Mouse (Mus musculus): ENCODE data around the gene Cplx3. TPM values are rescaled to one million over a fixed set of nuclear protein-coding genes. Genes with fewer than 3 reads are reported as not detected.
A peak's percentile ranks its signal among the peaks of the same experiment; 100 is the strongest.

The Cplx3 gene
- polyA plus RNA-seq, 1 experiment from 2014 or later = not detected

DNA sequence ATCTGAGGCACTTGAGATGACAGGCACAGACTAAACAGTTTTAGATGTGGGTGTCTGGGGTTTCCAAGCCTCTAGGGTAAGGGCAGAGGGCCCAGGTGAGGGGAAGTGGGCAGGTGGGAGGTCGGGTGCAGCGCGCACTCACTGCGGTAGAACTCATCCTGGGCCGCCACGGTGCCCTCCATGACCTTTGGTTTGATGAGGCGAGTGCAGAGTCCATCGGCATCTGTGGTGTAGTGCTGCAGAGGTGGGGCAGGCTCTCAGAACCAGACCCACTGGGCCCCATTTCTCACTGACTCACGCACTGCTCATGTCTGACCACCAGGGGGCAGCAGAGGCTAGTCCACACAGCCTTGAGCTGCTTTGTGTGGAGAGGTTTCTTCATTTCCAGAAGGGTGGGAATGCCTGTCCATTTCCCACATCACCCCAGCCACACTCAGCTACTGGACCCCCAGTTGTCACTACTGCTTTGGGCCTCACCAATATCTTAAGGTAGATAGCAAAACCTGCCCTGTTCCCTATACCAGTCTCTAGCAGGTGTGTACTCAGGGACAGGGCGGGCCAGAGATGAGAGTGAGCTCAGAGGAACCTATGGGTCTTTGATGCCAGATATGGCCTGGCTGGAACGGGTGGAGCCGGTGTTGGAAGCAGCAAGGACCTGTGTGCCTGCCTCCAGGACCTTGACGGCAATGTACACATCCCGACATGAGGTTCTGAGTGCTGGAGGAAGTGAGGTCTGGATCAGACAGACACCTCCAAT is 23.2 kb upstream of the Cplx3 start:
- 58% methylated on average over 14 of the region's 14 CpGs for WGBS
- H3K4me3 ChIP-seq (replicated peaks) = no peak overlapping the region
- H3K27me3 ChIP-seq (replicated peaks) = no peaks in the 10 kb centered on the region
- no peak overlapping the region for H3K9ac ChIP-seq
- H3K36me3 ChIP-seq = peaks cover 42% of the 10 kb centered on the region
- peak; percentile 72 for ATAC-seq
- no peak overlapping the region for H3K27ac ChIP-seq
- no peaks in the 10 kb centered on the region for H3K9me3 ChIP-seq
- peaks cover 11% of the 10 kb centered on the region for H3K4me1 ChIP-seq (replicated peaks)
- no peak overlapping the region for H3K4me2 ChIP-seq (replicated peaks)

DNA sequence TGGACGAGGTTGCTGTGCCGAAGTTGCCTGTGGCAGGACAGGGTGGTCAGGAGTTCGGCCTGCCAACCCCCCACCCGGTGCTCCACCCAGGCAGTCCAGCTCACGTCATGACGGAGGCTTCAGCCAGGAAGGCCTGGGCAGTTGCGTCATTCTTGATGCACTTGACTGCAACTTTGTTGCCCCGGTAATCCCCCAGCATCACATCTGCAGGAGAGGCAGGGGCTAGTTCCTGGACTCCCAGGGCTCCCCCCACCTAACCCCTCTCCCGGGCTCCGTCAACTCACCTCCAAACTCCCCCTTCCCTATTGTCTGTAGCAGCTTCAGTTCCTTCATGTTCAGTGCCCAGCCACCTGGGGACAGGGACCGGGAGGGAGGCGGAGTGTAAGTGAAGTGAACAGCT is 22.6 kb upstream of the Cplx3 start:
- Histone ChIP-seq H3K4me3 (replicated peaks) (no peak overlapping the region), H3K27ac (no peak overlapping the region), H3K9ac (no peak overlapping the region), H3K4me1 (replicated peaks) (peaks cover 5% of the 10 kb centered on the region; the same call in 1 of the 2 replicates), H3K36me3 (peaks cover 42% of the 10 kb centered on the region), H3K9me3 (no peaks in the 10 kb centered on the region), H3K27me3 (replicated peaks) (no peaks in the 10 kb centered on the region), H3K4me2 (replicated peaks) (no peak overlapping the region)
- WGBS = 90% methylated on average over 12 of the region's 12 CpGs
- ATAC-seq = no peak

DNA sequence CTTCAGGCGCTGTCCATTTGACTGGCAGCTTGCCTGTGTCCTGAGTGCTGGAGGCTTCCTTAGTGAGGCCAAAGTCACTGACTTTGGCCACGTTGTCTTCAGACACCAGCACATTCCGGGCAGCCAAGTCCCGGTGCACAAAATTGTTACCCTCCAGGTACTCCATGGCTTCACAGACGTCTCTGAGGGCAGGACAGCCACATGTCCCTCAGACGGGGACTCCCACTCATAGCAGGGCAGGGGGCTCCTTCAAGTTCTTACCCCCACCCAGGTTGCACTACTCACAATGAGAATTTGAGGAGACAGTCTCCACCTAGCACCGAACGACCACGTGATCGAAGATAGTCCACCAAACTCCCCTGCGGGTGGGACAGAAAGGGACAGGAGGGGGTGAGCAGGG is 21.8 kb upstream of the Cplx3 start:
- no peaks in the 10 kb centered on the region for H3K9me3 ChIP-seq
- no peaks in the 10 kb centered on the region for H3K4me1 ChIP-seq (replicated peaks)
- no peak overlapping the region for H3K4me2 ChIP-seq (replicated peaks)
- H3K36me3 ChIP-seq = peaks cover 42% of the 10 kb centered on the region
- no peaks in the 10 kb centered on the region for H3K27me3 ChIP-seq (replicated peaks)
- ATAC-seq = no peak
- H3K4me3 ChIP-seq (replicated peaks) = no peak overlapping the region
- H3K27ac ChIP-seq = no peak overlapping the region
- H3K9ac ChIP-seq = no peak overlapping the region
- WGBS = 89% methylated on average over 11 of the region's 11 CpGs

DNA sequence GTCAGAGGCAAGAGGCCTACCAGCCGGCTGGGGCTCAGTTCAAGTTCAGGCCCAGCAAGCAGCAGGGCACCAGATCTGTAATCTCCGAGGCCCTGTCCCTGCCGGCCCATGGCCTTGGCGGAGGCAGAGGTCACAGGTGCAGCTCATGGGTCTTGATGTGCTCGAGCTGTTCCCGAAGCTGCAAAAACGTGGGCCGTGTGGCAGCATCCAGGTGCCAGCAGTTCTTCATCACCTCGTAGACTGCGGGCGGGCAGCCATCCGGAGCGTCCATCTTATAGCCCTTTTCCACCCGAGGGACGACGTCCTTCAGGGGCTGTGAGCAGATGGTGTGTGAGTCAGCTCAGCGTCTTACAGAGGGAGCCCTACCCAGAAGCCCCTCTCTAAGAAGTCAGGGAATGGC is 21.1 kb upstream of the Cplx3 start:
- Histone ChIP-seq H3K4me3 (replicated peaks) (no peak overlapping the region), H3K27me3 (replicated peaks) (no peaks in the 10 kb centered on the region), H3K9me3 (no peaks in the 10 kb centered on the region), H3K36me3 (peaks cover 42% of the 10 kb centered on the region), H3K4me1 (replicated peaks) (no peaks in the 10 kb centered on the region), H3K27ac (no peak overlapping the region), H3K9ac (no peak overlapping the region), H3K4me2 (replicated peaks) (no peak overlapping the region)
- no peak for ATAC-seq
- 92% methylated on average over 17 of the region's 17 CpGs for WGBS

DNA sequence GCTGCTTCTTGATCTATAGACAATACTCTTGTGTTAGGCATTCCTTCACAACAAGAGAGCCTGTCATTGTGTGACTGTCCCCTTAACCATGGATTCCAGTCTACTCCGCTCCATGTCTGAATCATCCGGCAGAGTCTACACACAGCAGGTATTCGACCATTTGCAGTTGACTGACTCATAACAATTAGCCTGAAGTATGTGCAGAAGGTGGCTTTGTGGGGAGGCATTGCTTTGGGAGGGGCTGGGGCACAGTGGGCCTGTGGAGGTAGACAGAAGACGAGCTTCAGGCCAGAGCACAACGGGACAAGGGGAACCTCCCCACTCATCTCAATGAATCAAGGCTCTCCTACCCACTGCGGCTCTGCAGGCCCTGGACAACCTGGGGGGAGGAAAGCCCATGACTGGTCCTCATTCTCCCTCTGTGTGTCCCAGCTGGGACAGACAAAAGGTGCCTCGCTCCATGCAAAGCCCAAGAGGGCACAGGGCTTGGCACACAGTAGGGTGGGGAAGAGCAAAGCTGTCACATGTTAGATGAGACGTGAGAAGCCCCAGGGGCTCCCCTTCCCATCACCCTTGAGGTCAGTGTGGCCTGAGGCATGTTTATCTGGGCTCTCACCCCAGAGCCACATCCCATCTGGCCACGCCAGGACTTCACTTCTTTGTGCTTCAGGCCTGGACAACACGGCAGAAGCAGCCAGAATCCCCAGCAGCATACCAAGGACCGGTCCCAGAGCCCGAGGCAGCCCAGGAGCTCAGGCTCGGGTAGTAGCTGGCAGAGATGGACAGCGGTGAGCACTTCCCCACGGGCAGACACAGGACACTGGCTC is 19.8 kb upstream of the Cplx3 start:
- Histone ChIP-seq H3K27ac (no peak overlapping the region), H3K9ac (no peak overlapping the region), H3K4me3 (replicated peaks) (no peak overlapping the region), H3K27me3 (replicated peaks) (no peaks in the 10 kb centered on the region), H3K4me2 (replicated peaks) (no peak overlapping the region), H3K36me3 (peaks cover 41% of the 10 kb centered on the region), H3K9me3 (no peaks in the 10 kb centered on the region), H3K4me1 (replicated peaks) (no peaks in the 10 kb centered on the region)
- no peak for ATAC-seq
- WGBS = 85% methylated on average over 15 of the region's 15 CpGs

DNA sequence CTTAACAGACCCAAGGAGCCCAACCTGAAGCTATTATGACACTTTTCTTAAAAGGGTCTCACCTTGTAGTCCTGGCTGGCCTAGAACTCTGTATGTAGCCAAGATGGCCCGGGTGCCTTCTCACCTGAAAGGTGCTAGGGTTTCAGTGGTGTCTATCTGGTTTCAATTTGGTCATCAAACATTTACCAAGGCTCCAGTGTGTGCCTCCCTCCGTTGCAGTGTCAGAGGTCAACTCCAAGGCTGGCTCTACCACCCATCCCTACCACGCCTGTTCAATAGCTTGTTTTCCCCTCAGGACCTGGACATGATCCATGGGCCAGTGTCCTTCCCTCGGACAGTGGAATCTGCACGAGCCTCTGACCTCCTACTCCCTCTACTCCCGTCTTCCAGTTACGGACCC is 18.2 kb upstream of the Cplx3 start:
- no peaks in the 10 kb centered on the region for H3K27me3 ChIP-seq (replicated peaks)
- no peak overlapping the region for H3K4me3 ChIP-seq (replicated peaks)
- H3K9ac ChIP-seq = no peak overlapping the region
- no peaks in the 10 kb centered on the region for H3K9me3 ChIP-seq
- H3K4me1 ChIP-seq (replicated peaks) = no peaks in the 10 kb centered on the region
- H3K36me3 ChIP-seq = peaks cover 31% of the 10 kb centered on the region
- no peak overlapping the region for H3K4me2 ChIP-seq (replicated peaks)
- ATAC-seq = no peak
- 75% methylated on average over 7 of the region's 7 CpGs for WGBS
- H3K27ac ChIP-seq = no peak overlapping the region

DNA sequence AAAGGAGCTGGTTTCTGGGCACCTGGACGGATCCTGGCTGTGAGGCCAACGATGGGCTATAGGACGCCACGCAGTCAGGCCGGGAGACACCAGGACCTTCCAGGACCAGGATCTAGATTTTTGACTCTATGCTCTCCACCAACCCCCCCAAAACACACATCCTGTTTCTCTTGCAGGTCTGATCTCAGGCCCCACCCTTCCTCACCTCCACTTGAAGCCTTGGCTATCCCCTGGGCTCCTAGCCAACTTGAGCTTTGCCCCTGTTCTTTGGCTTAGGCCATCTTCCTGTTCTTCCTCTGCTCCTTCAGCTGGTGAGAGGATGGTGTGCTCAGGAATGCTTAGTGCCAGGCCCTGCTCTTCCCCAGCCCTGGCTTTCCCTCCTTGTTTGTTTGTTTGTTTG is 14.6 kb upstream of the Cplx3 start, which contains the start of gene Lman1l:
Lman1l (minus strand) TSS at position 101 of the 400 bp plus-strand sequence.
- ATAC-seq = no peak

DNA sequence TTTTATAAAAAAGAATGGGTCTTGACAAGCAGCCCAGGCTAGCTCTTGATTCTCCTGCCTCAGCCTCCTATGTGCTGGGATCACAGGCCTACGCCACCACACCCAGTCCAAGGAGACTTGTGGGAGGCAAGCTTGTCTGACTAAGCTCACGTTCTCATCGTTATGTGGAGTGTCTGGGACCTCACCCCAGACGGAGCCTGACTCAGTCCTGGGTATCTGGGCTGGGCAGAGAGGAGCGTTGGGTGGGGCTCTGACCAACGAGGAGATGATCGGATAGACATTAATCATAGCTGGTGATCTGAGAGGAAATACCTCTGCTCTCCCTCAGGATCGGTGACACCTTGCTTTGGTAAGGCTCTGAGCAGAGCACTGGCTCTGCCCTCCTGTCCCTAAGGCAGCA is 12.8 kb upstream of the Cplx3 start:
- H3K4me3 ChIP-seq (replicated peaks) = no peak overlapping the region
- H3K4me2 ChIP-seq (replicated peaks) = no peak overlapping the region
- no peak overlapping the region for H3K9ac ChIP-seq
- no peaks in the 10 kb centered on the region for H3K27me3 ChIP-seq (replicated peaks)
- WGBS = 56% methylated on average over 8 of the region's 8 CpGs
- H3K4me1 ChIP-seq (replicated peaks) = no peaks in the 10 kb centered on the region
- H3K9me3 ChIP-seq = no peaks in the 10 kb centered on the region
- ATAC-seq = no peak
- H3K36me3 ChIP-seq = no peaks in the 10 kb centered on the region
- H3K27ac ChIP-seq = no peak overlapping the region

More for the DNA sequence above, 14.6 kb upstream of the Cplx3 start, which contains the start of gene Lman1l:
- H3K36me3 ChIP-seq = peaks cover under 1% of the 10 kb centered on the region
- H3K4me2 ChIP-seq (replicated peaks) = no peak within 1 kb of the TSS
- no peak within 1 kb of the TSS for H3K27ac ChIP-seq
- WGBS = 94% methylated on average over 5 of the region's 5 CpGs
- H3K4me1 ChIP-seq (replicated peaks) = no peaks in the 10 kb centered on the region
- no peak within 1 kb of the TSS for H3K4me3 ChIP-seq (replicated peaks)
- H3K9me3 ChIP-seq = no peaks in the 10 kb centered on the region
- no peak within 1 kb of the TSS for H3K9ac ChIP-seq
- no peaks in the 10 kb centered on the region for H3K27me3 ChIP-seq (replicated peaks)

DNA sequence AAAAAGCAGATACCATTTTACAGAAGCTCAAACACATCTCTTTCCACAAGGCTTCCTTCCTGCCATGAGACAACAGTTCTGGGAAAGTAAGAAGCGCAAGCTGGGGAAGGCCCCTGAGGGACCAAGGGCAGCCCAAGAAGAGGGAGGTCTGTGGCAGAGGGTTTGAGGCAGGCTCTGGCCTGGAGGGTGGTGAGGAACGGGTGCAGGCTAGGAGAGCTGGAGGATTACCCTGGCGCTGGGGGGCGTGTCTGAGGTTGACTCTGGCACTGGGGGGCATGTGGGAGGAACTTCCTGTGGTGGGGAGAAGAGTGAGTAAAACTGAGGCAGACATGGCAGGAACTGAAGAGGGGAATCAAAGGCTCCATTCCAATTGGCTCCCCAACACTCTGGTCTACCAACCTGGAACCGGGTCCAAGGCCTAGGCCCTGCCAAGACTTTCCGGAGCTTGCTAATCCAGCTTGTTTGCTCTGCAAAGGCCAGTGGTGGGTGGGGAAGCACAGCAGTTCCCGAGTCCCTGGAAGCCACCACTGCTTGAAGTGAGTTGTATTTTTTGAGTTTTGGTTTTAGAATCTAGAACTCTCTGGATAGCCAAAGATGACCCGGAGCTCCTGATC is 11.6 kb upstream of the Cplx3 start:
- Histone ChIP-seq H3K4me2 (replicated peaks) (no peak overlapping the region), H3K27ac (no peak overlapping the region), H3K9ac (no peak overlapping the region), H3K27me3 (replicated peaks) (no peaks in the 10 kb centered on the region), H3K36me3 (no peaks in the 10 kb centered on the region), H3K9me3 (no peaks in the 10 kb centered on the region), H3K4me3 (replicated peaks) (no peak overlapping the region), H3K4me1 (replicated peaks) (no peaks in the 10 kb centered on the region)
- ATAC-seq = no peak
- 70% methylated on average over 8 of the region's 8 CpGs for WGBS

DNA sequence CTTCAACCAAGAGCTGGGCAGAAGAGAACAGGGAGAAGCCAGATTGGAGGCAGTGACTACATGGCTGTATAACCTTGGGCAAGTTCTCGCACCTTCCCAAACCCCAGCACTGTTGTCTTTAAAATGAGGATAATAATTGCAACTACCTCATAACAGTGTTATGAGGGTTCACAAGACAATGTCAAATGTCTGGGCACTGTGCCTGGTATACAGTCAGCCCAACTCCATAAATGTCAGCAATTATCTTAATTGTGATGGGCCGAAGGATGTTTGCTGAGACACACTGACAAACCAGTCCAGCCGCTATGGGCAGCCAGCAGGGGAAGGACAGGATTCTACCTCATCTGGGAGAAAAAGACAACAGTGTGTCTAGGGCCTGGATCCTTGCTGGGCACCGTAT is 8.7 kb upstream of the Cplx3 start:
- H3K9me3 ChIP-seq = no peaks in the 10 kb centered on the region
- H3K36me3 ChIP-seq = no peaks in the 10 kb centered on the region
- H3K27ac ChIP-seq = no peak overlapping the region
- no peak overlapping the region for H3K4me3 ChIP-seq (replicated peaks)
- no peaks in the 10 kb centered on the region for H3K4me1 ChIP-seq (replicated peaks)
- no peak overlapping the region for H3K4me2 ChIP-seq (replicated peaks)
- no peak for ATAC-seq
- H3K27me3 ChIP-seq (replicated peaks) = no peaks in the 10 kb centered on the region
- no peak overlapping the region for H3K9ac ChIP-seq
- WGBS = 74% methylated on average over 4 of the region's 4 CpGs

DNA sequence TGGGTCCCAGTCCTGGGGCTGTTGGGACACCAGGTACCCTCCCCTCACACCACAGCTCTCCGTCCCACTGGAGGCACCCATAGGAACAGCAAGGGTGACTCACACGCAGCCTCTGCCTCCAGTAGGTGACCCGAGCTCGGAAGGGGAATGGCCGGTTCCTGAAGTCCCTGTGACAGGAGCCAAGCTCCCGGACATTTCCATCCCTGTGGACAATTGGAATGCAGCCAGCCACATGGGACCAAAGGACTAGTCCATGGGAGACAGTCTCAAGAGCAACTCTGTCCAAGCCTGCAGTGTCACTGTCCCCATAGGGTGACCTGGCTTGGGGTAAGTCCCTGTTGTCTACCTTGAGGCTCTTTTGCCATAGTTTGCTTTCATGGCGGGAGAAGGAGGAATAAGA is 7.9 kb upstream of the Cplx3 start:
- Histone ChIP-seq H3K9ac (no peak overlapping the region), H3K36me3 (no peaks in the 10 kb centered on the region), H3K4me1 (replicated peaks) (no peaks in the 10 kb centered on the region), H3K4me3 (replicated peaks) (no peak overlapping the region), H3K9me3 (no peaks in the 10 kb centered on the region), H3K4me2 (replicated peaks) (no peak overlapping the region), H3K27ac (no peak overlapping the region), H3K27me3 (replicated peaks) (no peaks in the 10 kb centered on the region)
- no peak for ATAC-seq
- WGBS = 77% methylated on average over 7 of the region's 7 CpGs

DNA sequence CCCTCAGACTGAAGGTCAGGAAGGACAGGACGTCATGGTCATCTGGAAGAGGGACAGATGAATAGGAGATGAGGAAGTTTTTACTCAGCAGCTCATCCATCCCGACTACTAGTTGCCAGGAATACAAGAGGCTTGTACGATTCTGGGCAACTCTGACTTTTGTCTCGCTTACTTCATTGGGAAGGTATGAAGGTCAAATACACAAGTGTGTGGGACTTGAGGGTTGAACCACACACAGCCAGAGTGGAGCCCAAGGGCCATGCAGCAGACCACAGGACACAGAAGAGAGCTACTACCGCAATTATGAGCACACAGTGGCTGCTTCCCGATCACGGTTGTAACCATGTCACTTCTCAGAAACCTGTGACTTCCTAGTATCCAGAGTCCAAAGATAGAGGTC is 6.5 kb upstream of the Cplx3 start:
- no peak for ATAC-seq
- no peaks in the 10 kb centered on the region for H3K36me3 ChIP-seq

More for the DNA sequence above, 6.5 kb upstream of the Cplx3 start:
- H3K4me2 ChIP-seq (replicated peaks) = no peak overlapping the region
- 72% methylated on average over 7 of the region's 7 CpGs for WGBS
- 0 out of 2 replicates have a peak, but pooled peaks cover 3% of the 10 kb centered on the region for H3K27me3 ChIP-seq (replicated peaks)
- no peak overlapping the region for H3K27ac ChIP-seq
- H3K9ac ChIP-seq = no peak overlapping the region
- H3K4me3 ChIP-seq (replicated peaks) = no peak overlapping the region
- H3K4me1 ChIP-seq (replicated peaks) = no peaks in the 10 kb centered on the region
- H3K9me3 ChIP-seq = no peaks in the 10 kb centered on the region
